Mouse (Mus musculus) erythroid progenitor cell, adult 5-6 weeks (primary cell): ENCODE data around the gene Muc13. TPM values are rescaled to one million over a fixed set of nuclear protein-coding genes. Genes with fewer than 3 reads are reported as not detected.

Experiments used
- ATAC-seq: replicated peaks from 2 replicates; pipeline ENCODE4 v1.8.0; 2016; ENCODE audit warnings: moderate number of reproducible peaks, mild to moderate bottlenecking, moderate TSS enrichment, inconsistent platforms; ENCODE audit not compliant: poor library complexity, low FRiP score, severe bottlenecking
- total RNA-seq, 2 experiments: library from RNA; stranded (forward) in 1 of 2; stranded (reverse) in 1 of 2; fragments of 150-400 nt in 1 of 2; fragments of 186-747, 209-891 nt in 1 of 2; gene quantifications; 2 replicates each; pipeline versions ENCODE4 v1.2.3 to v1.2.4; 2015 to 2017; ENCODE audit warnings: low replicate concordance in 2 of 2

The Muc13 gene
- total RNA-seq (2015; ENCODE audit: low replicate concordance) (1.8 and 6.3 TPM in 2 replicates), total RNA-seq (2017; ENCODE audit: low replicate concordance) (0.51 and 1.2 TPM in 2 replicates)

GRCm38 (mm10) chr16:33793846-33794791, at the start of gene Muc13:
Gene Muc13 (plus strand): TSS chr16:33794037.
- no peak for ATAC-seq

GRCm38 (mm10) chr16:33744622-33745419, 49.0 kb upstream of the Muc13 start:
- ATAC-seq: no peak

- no peak for ATAC-seq
These were observed 48.4 kb upstream of the Muc13 start for GRCm38 (mm10) chr16:33745457-33745856.

GRCm38 (mm10) chr16:33746074-33746676, 47.7 kb upstream of the Muc13 start:
- no peak for ATAC-seq

- ATAC-seq: no peak
These were observed 46.4 kb upstream of the Muc13 start for GRCm38 (mm10) chr16:33747346-33747954.

- ATAC-seq: no peak
These were observed 45.8 kb upstream of the Muc13 start for GRCm38 (mm10) chr16:33747994-33748393.

GRCm38 (mm10) chr16:33751152-33751551, 42.7 kb upstream of the Muc13 start:
- ATAC-seq: peak; percentile 67

- ATAC-seq: peak; percentile 50
These were observed 42.2 kb upstream of the Muc13 start for GRCm38 (mm10) chr16:33751590-33751989.

GRCm38 (mm10) chr16:33752904-33753578, 40.8 kb upstream of the Muc13 start:
- ATAC-seq: no peak

- 0 out of 2 replicates have a peak, but pooled peaks have one; percentile 46 for ATAC-seq
These were observed 38.5 kb upstream of the Muc13 start for GRCm38 (mm10) chr16:33755293-33755692.

- ATAC-seq: peak; percentile 84
These were observed 37.9 kb upstream of the Muc13 start for GRCm38 (mm10) chr16:33755961-33756360.

- peak; percentile 43 for ATAC-seq
These were observed 37.4 kb upstream of the Muc13 start for GRCm38 (mm10) chr16:33756396-33756795.

- ATAC-seq: no peak
These were observed 34.6 kb upstream of the Muc13 start for GRCm38 (mm10) chr16:33759207-33759606.

GRCm38 (mm10) chr16:33760542-33760941, 33.3 kb upstream of the Muc13 start:
- ATAC-seq: no peak

- ATAC-seq: no peak
These were observed 32.8 kb upstream of the Muc13 start for GRCm38 (mm10) chr16:33760996-33761395.

GRCm38 (mm10) chr16:33764501-33765193, 29.2 kb upstream of the Muc13 start:
- ATAC-seq: peak; percentile 46; the same call in 1 of the 2 replicates

GRCm38 (mm10) chr16:33765477-33765876, 28.4 kb upstream of the Muc13 start:
- ATAC-seq: no peak

- ATAC-seq: no peak
These were observed 27.5 kb upstream of the Muc13 start for GRCm38 (mm10) chr16:33766309-33766708.
